Mouse (Mus musculus): ENCODE measurements around the gene Gm49373.

- TF ChIP-seq POLR2A (IDR thresholded peaks at IDR 0.05; ENCODE audit: borderline replicate concordance, extremely low read depth, low read depth, low read length) (no peak), CTCF (IDR thresholded peaks at IDR 0.05; ENCODE audit: insufficient read depth, low read length) (no peak)
These were observed 42.8 kb downstream of the Gm49373 start for GRCm38 (mm10) chr9:21030055-21030600.

All from lung, adult 2 months (tissue).